15 mouse cellular contexts compared by ENCODE assay signal in the genomic region with DNA sequence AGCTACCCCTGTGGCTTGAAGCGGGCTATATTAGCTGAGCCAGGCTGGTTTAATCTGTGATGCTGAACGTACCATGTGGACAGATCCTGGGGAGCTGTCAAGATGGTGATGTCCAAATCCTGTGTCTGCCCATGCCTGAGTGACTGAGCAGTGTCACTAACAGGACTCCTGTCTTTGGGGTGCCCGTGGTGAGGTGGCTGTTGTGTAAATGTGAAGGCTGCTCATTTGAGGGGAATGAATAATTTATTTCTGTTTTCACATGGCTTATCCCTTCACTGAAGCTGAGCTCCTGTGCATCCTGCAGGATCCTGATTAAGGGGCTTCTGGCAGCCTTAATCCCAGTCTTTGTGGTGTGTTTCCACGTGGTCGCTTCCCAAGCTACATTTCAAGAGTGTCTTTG.
A peak's percentile ranks its signal among the peaks of the same experiment; 100 is the strongest.
DNase-seq lines count a peak whose midpoint lies in the region; ATAC-seq and TF ChIP-seq lines count a peak whose summit lies in the region.
"Had no signal": no experiment of that assay in that cellular context is flagged by ENCODE, and none has a peak within 500 bp of the region (broad histone marks: within the 10 kb centered on the region; RNA-seq: fewer than 3 reads in every experiment).

No protein-coding gene starts in this region.

- H3K9ac ChIP-seq in midbrain, embryonic 12.5 days (replicated peaks), result no peak overlapping the region
- no peak overlapping the region for H3K9ac ChIP-seq in liver, postnatal 0 days (replicated peaks)
- H3K9ac ChIP-seq: embryonic facial prominence, embryonic 15.5 days; liver, embryonic 13.5 days had no signal

- TF ChIP-seq CTCF in liver, postnatal 0 days (IDR thresholded peaks at IDR 0.05; ENCODE audit: low read depth), result no peak

- ATAC-seq in midbrain, embryonic 12.5 days (ENCODE audit: low FRiP score, low read depth), result peak; percentile 84
- ATAC-seq in liver, postnatal 0 days, result no peak
- ATAC-seq: intestine, postnatal 0 days had no signal

- H3K9me3 ChIP-seq in hindbrain, embryonic 10.5 days, result no peaks in the 10 kb centered on the region
- H3K9me3 ChIP-seq in midbrain, embryonic 12.5 days, result no peaks in the 10 kb centered on the region
- H3K9me3 ChIP-seq in liver, postnatal 0 days (ENCODE audit: low read length), result no peaks in the 10 kb centered on the region
- H3K9me3 ChIP-seq: embryonic facial prominence, embryonic 15.5 days; liver, embryonic 13.5 days had no signal

- H3K36me3 ChIP-seq in hindbrain, embryonic 10.5 days, result 0 out of 2 replicates have a peak, but pooled peaks cover 5% of the 10 kb centered on the region
- H3K36me3 ChIP-seq in midbrain, embryonic 12.5 days, result no peaks in the 10 kb centered on the region
- no peaks in the 10 kb centered on the region for H3K36me3 ChIP-seq in liver, postnatal 0 days (replicated peaks; ENCODE audit: insufficient read depth, low read length)
- H3K36me3 ChIP-seq: embryonic facial prominence, embryonic 15.5 days; liver, embryonic 13.5 days had no signal

- WGBS in hindbrain, embryonic 10.5 days, result 42% methylated on average over 5 of the region's 5 CpGs
- 10% methylated on average over 5 of the region's 5 CpGs for WGBS in midbrain, embryonic 12.5 days
- WGBS in liver, postnatal 0 days (ENCODE audit: insufficient replicate concordance), result 73% methylated on average over 5 of the region's 5 CpGs

- H3K4me2 ChIP-seq in midbrain, embryonic 12.5 days (replicated peaks), result no peak overlapping the region
- no peak overlapping the region for H3K4me2 ChIP-seq in liver, postnatal 0 days (ENCODE audit: low read depth, low read length)
- H3K4me2 ChIP-seq: embryonic facial prominence, embryonic 15.5 days; liver, embryonic 13.5 days had no signal

- peak overlapping the region; percentile 71 for H3K27ac ChIP-seq in hindbrain, embryonic 10.5 days
- peak overlapping the region; percentile 78 for H3K27ac ChIP-seq in midbrain, embryonic 12.5 days (replicated peaks)
- no peak overlapping the region for H3K27ac ChIP-seq in liver, postnatal 0 days (ENCODE audit: low read depth)
- H3K27ac ChIP-seq: embryonic facial prominence, embryonic 15.5 days; liver, embryonic 13.5 days had no signal

- peak; percentile 33 for DNase-seq in left cerebral cortex, postnatal 4 days
- no peak for DNase-seq in left cerebral cortex, postnatal 36 days (ENCODE audit: low spot score in 2 of 2)
- no peak for DNase-seq in hindbrain, embryonic 10.5 days (ENCODE audit: low spot score)
- peak; percentile 74 for DNase-seq in retina, postnatal 1 day
- DNase-seq in liver, postnatal 0 days, result no peak
- no peak for DNase-seq in urinary bladder, postnatal 25 days (ENCODE audit: low spot score)
- DNase-seq in right cerebral cortex, postnatal 25 days, result no peak
- DNase-seq: adrenal gland, postnatal 36 days; B cell, adult 2 months; kidney, postnatal 4 days; liver, embryonic 13.5 days; lung, postnatal 14 days had no signal

- TF ChIP-seq EP300 in liver, postnatal 0 days (IDR thresholded peaks at IDR 0.05; ENCODE audit: low read depth), result no peak

- peaks cover 43% of the 10 kb centered on the region for H3K4me1 ChIP-seq in hindbrain, embryonic 10.5 days (replicated peaks)
- H3K4me1 ChIP-seq in midbrain, embryonic 12.5 days, result peaks cover 28% of the 10 kb centered on the region
- peaks cover 21% of the 10 kb centered on the region for H3K4me1 ChIP-seq in liver, postnatal 0 days (ENCODE audit: insufficient read depth)

- H3K27me3 ChIP-seq in hindbrain, embryonic 10.5 days (ENCODE audit: insufficient read depth, poor library complexity, severe bottlenecking), result no peaks in the 10 kb centered on the region
- H3K27me3 ChIP-seq in midbrain, embryonic 12.5 days, result no peaks in the 10 kb centered on the region
- no peaks in the 10 kb centered on the region for H3K27me3 ChIP-seq in liver, postnatal 0 days (ENCODE audit: insufficient read depth, low read length)
- H3K27me3 ChIP-seq: embryonic facial prominence, embryonic 15.5 days; liver, embryonic 13.5 days had no signal

- no peak overlapping the region for H3K4me3 ChIP-seq in hindbrain, embryonic 10.5 days
- no peak overlapping the region for H3K4me3 ChIP-seq in midbrain, embryonic 12.5 days
- no peak overlapping the region for H3K4me3 ChIP-seq in liver, postnatal 0 days (ENCODE audit: low read depth, low read length)
- H3K4me3 ChIP-seq: embryonic facial prominence, embryonic 15.5 days; liver, embryonic 13.5 days had no signal

- intact Hi-C loops in left cerebral cortex, postnatal 4 days (cut with DNase I), result no loop called here
- intact Hi-C loops in left cerebral cortex, postnatal 36 days (cut with DNase I), result no loop called here

Comparison
In these comparisons a context has a peak if more than half of its experiments do, and no peak if none do; other contexts are left out.
1. DNase-seq: peak in left cerebral cortex, postnatal 4 days (single experiment) and retina, postnatal 1 day (single experiment); none in left cerebral cortex, postnatal 36 days (0 of 2), hindbrain, embryonic 10.5 days (single experiment), liver, postnatal 0 days (single experiment), urinary bladder, postnatal 25 days (single experiment) and right cerebral cortex, postnatal 25 days (single experiment).